Mouse (Mus musculus): ENCODE results near the gene Gm11172. TPM values are rescaled to one million over a fixed set of nuclear protein-coding genes. Genes with fewer than 3 reads are reported as not detected.
A peak's percentile ranks its signal among the peaks of the same experiment; 100 is the strongest.
"Not testable (repeated sequence)": the region's sequence is repeated elsewhere in the genome, so short reads cannot be mapped to it uniquely, and the experiment has no call there.

Gene Gm11172
- total RNA-seq, 2 experiments from 2014 or later = not detected

DNA sequence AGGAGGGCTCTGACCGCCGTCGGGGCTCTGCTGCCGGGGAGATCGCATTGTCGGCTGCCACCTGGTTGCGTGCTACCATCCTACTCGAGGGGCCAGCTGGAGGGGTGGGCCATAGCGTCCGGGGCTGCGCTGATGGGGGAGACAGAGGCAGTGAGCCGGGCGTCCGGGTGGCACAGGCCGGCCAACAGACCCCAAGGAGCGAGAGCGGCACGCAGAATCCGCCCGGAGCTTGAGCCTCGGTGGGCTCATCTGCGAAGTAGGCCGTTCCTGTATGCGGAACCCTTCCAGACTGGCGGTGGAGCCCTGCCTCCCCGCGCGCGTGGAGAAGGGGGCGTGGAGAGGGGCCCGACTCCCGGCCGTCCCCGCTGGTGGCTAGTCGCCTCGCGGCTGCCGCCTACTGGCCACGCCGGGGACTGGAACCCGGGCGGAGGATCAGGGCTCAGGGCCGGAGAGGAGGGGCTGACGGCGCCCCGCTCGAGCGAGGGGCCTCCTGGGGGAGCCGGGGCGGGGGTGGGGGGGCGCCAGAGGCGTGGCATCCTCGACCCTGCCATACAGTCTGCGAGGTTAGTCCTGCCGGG is 27.8 kb upstream of the Gm11172 start:
- peak; percentile 94 for DNase-seq
- intact Hi-C loops (cut with DNase I) = loop anchor here (5.0 to 10.0 kb wide), 2 partner anchors 120 to 213 kb away; no protein-coding TSS in a partner anchor

DNA sequence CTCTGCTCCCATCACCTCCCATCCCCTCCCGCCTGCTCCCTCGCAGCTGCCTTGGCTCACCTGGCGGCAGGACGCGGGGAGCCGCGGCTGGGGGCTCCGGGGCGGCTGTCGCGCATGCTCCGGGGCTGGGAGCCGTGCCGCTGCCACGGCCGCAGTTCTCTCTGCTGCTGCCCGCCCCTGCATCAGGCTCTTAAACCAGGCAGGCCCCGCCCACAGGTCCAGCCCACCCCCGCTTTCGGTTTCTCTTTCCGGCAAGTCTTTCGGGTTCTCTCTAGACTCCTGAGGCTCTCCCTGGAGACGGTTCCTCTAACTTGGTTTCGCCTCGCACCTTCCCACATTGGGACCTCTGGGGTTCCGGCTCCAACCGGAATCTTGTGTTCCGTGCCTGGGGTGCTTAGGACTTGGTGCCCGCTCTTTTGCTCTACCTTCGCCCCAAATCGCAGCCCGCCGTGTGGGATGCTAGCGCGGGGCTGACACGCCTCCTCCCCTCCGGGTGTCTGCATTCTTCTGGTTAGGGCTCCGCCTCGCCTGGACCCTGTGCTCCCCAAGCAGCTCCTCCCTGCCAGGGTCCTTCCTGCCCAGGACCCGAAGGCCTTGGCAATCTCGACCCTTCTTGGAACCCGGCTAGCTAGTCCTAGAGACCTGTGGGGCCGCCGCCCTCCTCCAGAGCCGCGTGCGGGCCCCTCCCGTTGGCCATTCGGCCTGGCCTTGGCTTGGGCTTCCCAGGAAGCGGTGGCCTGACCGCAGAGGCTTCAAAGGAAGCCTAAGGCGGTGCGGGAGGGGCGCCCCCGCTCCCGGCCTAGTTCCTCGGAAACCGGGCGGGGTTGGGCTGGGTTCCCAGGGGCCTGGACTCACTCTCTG is 27.1 kb upstream of the Gm11172 start, which contains the start of gene Socs1:
Gene Socs1 (minus strand): TSS at position 166 of the 861 bp plus-strand sequence.
- intact Hi-C loops (cut with DNase I) = loop anchor here (5.0 to 10.0 kb wide), 2 partner anchors 121 to 213 kb away; no protein-coding TSS in a partner anchor
- peak; percentile 88 for DNase-seq

DNA sequence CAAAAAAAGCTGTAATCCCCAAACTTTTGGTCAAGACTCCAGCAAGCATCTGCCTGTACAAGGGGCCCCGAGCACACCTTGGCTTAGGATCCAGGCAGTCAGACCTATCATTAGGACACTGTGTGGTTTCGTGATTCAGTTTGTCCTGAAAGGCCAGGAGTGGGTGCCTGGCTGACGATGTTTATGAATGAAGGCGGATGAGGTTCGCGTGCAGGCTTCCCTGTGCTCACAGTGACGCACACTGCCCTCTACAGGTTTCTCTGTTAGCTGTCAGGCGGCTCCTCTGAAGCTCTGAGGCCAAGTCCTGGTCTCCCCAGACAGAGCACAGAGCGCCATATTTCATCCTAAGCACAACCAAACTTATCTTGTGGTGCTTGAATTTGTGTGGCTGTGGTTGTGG is 26.4 kb upstream of the Gm11172 start:
- intact Hi-C loops (cut with DNase I) = loop anchor here (5.0 to 10.0 kb wide), 2 partner anchors 121 to 214 kb away; no protein-coding TSS in a partner anchor
- peak; percentile 85 for DNase-seq

DNA sequence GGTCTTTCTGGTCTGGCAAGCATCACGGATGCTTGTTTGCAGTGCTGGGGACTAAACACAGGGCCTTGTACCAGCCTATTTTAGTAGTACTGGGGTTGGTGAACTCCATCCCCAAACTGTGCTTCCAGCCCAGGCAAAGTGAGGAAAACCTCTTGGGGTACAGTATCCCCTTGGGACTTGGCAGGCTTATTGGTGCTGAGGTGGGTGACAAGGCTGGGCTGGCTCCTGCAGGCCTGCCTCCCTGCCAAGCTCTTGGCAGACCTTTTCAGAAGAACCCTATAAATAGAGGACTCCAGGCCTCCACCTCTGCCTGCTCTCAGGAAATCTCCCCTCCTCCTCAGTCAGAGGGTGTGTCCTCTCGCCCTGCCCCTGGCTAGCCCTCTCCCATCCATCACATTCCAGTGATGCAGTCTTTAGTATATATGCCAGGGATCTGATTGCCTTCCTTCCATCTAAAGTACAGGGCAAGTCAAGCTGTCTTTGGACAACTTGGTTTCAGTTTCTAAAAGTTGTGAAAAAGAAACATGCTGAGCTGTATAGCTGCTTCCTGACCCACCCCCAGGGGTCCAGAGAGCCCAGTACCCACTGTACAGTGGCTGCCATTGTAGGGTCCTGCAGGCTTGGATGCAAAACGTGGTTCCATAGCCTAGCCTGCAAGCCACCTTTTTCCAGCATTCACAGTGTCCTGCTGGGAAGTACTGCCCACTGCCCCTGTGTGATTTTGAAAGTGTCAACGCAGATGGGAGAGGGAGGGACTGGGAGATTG is 25.8 kb upstream of the Gm11172 start:
- no peak for DNase-seq
- intact Hi-C loops (cut with DNase I) = loop anchor here (5.0 to 10.0 kb wide), 2 partner anchors 122 to 215 kb away; no protein-coding TSS in a partner anchor

DNA sequence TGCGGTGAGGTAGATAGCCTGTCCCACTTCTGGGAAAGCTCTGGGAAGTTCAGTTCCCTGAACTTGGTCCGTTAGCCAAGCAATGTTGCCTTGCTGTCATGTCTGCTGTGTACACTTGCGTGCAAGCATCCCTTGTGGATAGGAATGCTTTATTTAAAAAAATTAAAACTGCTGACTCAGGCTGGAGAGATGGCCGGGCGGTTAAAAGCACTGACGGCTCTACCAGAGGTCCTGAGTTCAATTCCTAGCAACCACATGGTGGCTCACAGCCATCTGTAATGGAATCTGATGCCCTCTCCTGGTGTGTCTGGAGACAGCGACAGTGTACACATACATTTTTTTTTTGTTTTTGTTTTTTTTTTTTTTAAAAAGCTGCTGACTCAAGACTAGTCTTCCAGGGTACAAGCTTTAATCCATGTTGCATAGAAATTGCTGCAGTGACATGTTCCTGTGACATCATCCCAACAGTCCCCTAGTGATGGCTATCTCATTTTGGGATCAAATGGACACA is 25.1 kb upstream of the Gm11172 start:
- intact Hi-C loops (cut with DNase I) = loop anchor here (5.0 to 10.0 kb wide), 2 partner anchors 123 to 215 kb away; no protein-coding TSS in a partner anchor
- no peak for DNase-seq

DNA sequence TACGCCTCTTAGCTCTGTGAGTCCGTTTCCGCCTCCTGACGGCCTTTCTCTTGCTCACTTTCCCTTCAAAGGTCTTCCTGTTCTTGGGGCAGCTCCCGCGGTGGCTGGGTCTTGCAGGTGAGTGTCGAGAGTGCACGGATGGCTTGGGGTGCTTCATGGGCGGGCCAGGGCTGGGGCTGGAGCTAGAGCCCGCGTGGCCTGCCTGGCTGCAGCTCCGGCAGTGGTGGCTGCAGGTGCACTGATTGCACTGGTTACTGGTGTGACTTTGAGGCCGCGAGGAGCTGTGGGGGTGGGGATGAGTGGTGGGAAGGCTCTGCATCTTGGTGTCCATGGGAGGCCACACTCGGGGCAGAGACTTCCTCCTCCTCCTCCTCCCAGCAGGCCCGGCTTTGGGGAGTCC is 24.4 kb upstream of the Gm11172 start, which contains the start of gene Tnp2:
Gene Tnp2 (minus strand): TSS at position 390 of the 400 bp plus-strand sequence.
- intact Hi-C loops (cut with DNase I) = loop anchor here (5.0 to 10.0 kb wide), 2 partner anchors 123 to 216 kb away; no protein-coding TSS in a partner anchor
- DNase-seq = no peak

DNA sequence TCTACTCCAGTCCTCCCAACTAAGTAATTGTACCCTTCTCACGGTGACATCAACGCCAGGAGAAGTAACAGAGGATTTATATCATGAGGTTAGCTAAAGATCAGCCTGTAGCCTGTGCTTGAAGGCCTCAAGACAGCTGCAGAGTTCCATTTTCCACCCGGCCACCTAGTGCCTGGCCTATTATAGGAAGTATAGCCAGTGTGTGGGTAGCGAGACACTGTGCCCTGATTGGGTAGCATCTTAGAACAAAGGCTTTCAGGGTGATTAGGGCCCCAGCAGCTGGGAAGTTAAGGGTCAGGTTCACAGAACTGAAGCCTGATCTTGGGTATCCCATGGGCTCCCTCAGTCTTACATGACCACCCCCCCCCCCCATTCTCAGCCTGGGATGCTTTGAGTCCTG is 23.8 kb upstream of the Gm11172 start:
- DNase-seq = no peak
- intact Hi-C loops (cut with DNase I) = loop anchor here (5.0 to 10.0 kb wide), 2 partner anchors 124 to 217 kb away; no protein-coding TSS in a partner anchor

DNA sequence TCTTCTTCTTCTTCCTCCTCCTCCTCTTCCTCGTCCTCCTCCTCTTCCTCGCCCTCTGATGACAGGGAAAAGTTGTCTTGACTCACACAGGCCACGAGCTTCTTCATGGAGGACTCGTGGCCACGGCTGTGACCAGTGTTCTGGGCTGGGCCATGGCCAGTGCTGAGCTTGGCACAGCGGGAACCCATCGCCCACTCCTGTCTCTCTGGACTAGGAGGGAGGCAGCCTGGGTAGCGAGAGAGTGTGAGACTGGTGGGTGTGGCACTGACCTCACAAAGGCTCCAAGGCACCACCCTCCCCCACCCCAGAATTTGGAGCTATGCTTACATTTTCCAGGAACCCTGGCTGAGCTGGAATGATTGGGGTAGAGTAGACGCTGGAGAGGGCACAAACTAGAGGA is 22.0 kb upstream of the Gm11172 start, which contains the start of gene Prm3:
Gene Prm3 (minus strand): TSS at position 213 of the 400 bp plus-strand sequence.
- no peak for DNase-seq
- intact Hi-C loops (cut with DNase I) = no loop called here

DNA sequence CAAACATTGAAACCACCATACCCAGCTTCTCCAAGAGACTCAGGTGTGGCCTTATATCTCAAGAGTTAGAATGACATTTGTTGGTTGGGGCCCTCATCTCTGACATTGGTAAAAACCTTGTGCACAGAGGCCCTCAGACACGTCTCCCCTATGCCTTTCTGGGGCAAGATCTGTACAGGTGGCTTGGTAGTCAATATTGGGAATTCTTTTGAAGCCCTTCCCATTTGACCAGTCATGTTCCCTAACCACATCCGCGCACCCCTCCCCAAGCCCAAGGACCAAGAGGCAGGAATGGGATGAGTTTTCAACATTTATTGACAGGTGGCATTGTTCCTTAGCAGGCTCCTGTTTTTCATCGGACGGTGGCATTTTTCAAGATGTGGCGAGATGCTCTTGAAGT is 16.7 kb upstream of the Gm11172 start, which contains the start of gene Prm2:
Gene Prm2 (minus strand): TSS at position 101 of the 400 bp plus-strand sequence.
- no peak for DNase-seq
- intact Hi-C loops (cut with DNase I) = no loop called here

DNA sequence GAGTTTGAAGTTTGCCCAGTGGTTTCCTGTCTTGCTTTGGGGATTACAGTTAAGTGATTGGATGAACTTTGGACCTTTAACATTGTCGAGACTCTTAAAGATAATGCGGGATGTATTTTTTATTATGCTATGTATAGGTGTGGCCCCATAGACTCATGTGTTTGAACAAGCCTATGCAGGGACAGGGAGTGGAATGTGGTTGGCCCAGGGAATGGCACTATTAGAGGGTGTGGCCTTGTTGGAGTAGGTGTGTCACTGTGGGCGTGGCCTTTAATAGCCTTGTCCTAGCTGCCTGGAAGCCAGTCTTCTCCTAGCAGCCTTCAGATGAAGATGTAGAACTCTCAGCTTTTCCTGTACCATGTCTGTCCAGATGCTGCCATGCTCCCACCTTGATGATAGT is 10.3 kb upstream of the Gm11172 start:
- DNase-seq; intact Hi-C loops (cut with DNase I): not testable (repeated sequence)

DNA sequence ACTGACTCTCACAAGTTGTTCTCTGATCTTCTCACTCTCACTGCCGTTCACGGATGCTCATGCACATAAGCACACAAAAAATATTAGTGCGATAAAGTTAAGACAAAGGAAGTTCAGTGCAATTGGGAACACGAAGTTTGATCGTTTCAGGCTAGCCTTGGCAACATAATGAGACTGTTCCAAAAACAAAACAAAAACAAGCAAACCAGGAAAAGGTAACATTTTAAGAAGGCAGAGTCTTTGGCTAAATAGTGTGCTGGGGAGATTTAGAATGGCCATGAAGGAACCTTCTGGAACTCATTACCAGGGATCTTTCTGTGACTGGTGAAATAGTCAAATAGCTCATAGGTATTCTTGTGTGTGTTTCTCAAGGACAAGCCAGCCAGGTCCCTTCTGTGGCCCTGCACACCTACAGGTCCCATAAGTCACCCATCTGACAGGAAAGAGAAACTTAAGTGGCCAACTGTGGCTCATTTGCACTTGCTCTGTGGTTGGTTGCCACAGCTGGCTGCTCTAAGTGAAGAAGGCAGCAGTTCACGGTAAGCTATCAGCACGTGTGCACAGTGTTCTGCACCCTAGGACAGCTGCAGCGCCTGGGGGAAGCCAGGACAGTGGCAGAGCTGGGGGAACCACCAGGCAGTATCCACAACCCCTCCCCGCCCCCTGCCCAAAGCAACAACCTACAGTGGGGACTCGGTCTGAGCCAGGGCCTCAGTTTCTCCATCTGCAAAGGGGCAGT is 6.8 kb upstream of the Gm11172 start, which contains the start of gene Prm1:
Gene Prm1 (minus strand): TSS at position 51 of the 739 bp plus-strand sequence.
- no peak for DNase-seq
- intact Hi-C loops (cut with DNase I) = no loop called here

DNA sequence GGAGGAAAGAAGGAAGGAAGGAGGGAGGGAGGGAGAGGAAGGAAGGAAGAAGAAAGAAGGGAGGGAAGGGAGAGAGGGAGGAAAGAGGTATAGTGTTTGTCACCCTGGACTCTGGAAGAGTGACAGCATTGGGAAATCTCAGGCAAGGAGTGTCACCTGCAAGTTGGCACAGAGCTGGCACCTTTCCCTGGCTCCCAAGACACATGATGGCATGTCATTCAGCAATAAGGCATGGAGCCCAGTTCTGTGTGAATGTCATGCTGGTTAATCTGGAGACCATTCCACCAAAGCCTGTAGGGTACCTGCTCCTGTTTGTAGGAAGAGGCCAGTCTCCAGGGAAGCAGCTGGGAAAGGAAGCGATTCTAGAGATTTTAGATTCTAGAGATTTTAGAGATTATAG is 2.3 kb upstream of the Gm11172 start:
- no peak for DNase-seq
- intact Hi-C loops (cut with DNase I) = no loop called here

DNA sequence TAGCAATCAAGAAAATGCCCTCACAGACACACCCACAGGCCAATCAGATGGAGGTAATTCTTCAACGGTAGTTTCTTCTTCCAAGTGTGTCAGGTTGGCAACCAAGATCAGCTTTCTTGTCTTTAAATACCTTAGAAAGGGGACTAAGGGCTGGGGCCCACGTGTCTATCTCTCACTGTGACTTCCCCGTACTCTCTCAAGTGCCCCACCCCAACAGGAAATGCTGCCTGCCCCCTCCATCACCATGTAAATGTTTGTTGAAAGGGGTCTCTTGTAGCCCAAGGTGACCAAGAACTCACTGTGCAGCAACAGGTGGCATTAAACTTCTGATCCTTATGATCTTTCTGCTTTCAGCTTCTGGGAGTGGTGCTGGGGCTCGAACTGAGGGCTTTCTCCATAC is 1.0 kb downstream of the Gm11172 start:
- DNase-seq = no peak
- intact Hi-C loops (cut with DNase I) = no loop called here

DNA sequence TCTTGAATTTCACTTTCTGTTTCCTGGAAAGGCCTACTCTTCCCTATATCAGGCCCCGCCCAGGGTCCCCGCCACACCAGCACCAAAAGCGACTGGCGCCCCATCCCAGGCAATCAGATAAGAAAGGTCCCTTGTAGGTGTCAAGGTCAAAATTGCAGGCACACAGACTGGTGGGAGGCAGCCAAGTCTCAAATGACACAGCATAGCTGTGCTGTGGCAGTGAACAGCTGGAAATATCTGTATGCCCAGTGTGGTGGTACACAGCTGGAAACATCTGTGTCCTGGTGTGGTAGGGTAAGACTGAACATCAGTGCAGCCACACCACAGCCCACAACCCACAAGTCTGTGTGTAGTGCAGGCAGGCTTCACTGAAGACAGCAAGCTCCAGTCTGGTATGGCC is 2.1 kb downstream of the Gm11172 start:
- intact Hi-C loops (cut with DNase I) = no loop called here
- DNase-seq = no peak

DNA sequence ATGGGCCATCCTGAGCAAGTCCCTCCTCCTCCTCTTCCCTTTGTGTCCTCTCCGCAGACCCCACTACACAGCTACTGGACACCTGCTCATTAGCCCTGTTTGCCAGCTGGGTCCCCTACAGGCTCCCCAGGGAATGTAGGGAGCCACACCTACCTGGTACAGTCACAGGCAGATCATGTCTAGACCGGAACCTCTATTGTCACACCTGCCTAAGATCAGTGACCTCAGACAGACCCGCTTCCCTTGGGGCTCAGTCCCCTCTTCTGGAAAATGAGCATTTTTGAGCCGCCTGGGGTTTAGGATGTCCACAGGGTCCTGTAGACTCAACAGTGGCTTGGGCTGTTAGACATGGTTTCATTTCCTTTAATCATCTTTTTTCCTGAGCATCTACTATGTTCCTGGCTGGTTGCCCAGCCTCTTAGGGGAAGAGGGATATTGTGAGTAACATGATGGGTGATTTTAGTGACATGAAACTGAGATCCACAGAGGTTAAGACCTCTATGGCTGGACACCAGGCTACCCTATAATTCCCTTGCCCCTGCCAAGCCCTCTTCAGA is 5.9 kb downstream of the Gm11172 start:
- intact Hi-C loops (cut with DNase I) = no loop called here
- no peak for DNase-seq

DNA sequence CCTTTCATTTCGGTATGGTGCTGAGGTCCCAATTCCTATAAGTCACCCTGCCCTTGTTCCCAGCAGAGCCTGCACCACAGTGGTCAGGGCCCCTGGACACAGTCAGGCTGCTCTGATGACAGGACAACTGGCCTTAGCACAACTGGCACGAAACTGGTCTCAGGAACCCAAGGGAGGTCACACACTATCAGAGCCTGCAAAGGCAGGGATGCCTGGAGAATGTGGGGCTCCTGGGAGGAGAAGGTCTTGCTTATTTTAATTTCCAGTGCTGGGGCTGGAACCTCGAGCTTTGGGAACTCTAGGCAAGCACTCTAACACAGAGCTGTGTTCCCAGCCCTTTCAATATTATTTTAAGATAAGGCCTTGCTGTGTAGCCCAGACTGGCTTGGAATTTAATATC is 7.3 kb downstream of the Gm11172 start:
- no peak for DNase-seq
- intact Hi-C loops (cut with DNase I) = no loop called here

DNA sequence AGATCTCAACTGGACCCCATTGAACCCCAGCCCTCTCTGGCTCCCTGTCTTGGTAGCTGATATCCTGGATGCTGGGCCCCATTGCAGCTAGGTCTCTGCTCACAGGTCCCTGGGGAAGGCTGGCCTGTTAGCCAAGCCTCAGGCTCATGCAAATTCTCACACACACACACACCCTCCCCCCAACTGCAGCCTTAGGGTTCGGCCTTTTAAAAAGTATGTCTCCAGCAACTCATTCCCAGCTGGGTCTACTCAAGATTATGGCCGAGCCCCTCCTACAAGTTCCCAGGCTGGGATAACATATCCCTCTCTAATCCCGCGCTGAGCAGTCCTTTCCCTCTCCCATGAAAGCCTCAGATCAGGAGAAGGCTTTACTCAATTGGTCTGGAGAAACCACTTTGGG is 8.7 kb downstream of the Gm11172 start:
- DNase-seq = no peak
- intact Hi-C loops (cut with DNase I) = no loop called here

DNA sequence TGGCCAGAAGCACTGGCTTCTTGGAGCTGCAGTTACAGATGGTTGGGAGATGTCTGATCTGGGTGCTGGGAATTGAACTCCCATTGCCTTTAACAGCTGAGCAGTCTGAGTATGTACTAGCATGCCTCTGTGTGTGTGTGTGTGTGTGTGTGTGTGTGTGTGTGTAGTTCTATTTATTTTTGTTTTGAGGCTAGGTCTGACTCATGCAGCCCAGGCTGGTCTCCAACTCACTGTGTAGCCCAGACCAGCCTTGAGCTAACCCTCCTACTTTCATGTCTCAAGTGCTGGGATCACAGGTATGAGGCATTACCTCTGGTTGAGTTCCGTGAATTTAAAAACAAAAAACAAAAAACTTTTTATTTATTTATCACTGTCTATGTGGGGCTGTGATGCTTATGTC is 11.8 kb downstream of the Gm11172 start:
- intact Hi-C loops (cut with DNase I) = no loop called here
- no peak for DNase-seq

DNA sequence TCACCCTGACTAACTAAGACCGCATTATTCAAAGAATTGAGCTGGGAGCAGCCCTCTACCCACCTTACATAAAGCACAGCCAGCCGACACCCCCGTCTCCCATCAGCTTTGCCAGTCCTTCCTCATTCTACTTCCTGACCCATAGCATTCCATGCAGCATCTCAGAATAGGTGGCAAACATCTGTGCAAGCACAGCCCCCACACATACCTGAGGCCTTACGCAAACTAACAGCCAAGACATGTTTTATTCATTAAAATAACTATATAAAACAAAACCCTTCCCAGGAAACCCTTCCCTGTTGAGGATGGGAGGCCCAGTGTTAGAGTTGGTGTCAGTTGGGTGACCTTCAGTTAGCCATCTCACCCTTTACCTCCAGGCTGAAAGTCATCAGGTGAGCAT is 13.1 kb downstream of the Gm11172 start:
- intact Hi-C loops (cut with DNase I) = no loop called here
- no peak for DNase-seq

Data from left cerebral cortex, postnatal 4 days (tissue).